Comparison of ENCODE assay signal across 16 mouse cellular contexts in genomic region chr6:83599636-83600174, GRCm38 (mm10). TPM values are rescaled to one million over a fixed set of nuclear protein-coding genes. Genes with fewer than 3 reads are reported as not detected.
A peak's percentile ranks its signal among the peaks of the same experiment; 100 is the strongest.
DNase-seq lines count a peak whose midpoint lies in the region; ATAC-seq and TF ChIP-seq lines count a peak whose summit lies in the region.
"Had no signal": no experiment of that assay in that cellular context is flagged by ENCODE, and none has a peak within 500 bp of the region (broad histone marks: within the 10 kb centered on the region; RNA-seq: fewer than 3 reads in every experiment).

No protein-coding gene starts in this region.

- no peaks in the 10 kb centered on the region for H3K36me3 ChIP-seq in heart, embryonic 14.5 days (ENCODE audit: control insufficient read depth, insufficient read depth, low read length)
- H3K36me3 ChIP-seq in midbrain, embryonic 14.5 days (ENCODE audit: control insufficient read depth, insufficient read depth, low read length) = no peaks in the 10 kb centered on the region

- no peak for TF ChIP-seq CTCF in layer of hippocampus, adult 2 months (conservative IDR thresholded peaks at IDR 0.05)
- TF ChIP-seq CTCF in cortical plate, adult 2 months (IDR thresholded peaks at IDR 0.05; ENCODE audit: extremely low read depth, insufficient read depth, low read length) = no peak

- no peak overlapping the region for H3K4me3 ChIP-seq in layer of hippocampus, adult 2 months
- H3K4me3 ChIP-seq in cortical plate, adult 2 months (ENCODE audit: insufficient read depth, low read length) = no peak overlapping the region
- H3K4me3 ChIP-seq in heart, embryonic 14.5 days (ENCODE audit: control insufficient read depth in 1 of 2, insufficient read depth in 1 of 2, low read depth in 1 of 2, low read length in 2 of 2) = no peak overlapping the region
- no peak overlapping the region for H3K4me3 ChIP-seq in midbrain, embryonic 14.5 days (replicated peaks; ENCODE audit: low read depth, low read length)

- TF ChIP-seq POLR2A in cortical plate, adult 2 months (IDR thresholded peaks at IDR 0.05; ENCODE audit: extremely low read depth, insufficient read depth, low read length) = no peak

- no peak overlapping the region for H3K9ac ChIP-seq in heart, embryonic 14.5 days (ENCODE audit: low read length)
- H3K9ac ChIP-seq in midbrain, embryonic 14.5 days (replicated peaks; ENCODE audit: low read length) = no peak overlapping the region

- no peak for ATAC-seq in heart, embryonic 14.5 days (ENCODE audit: insufficient number of reproducible peaks, insufficient read depth, low FRiP score, low read depth)
- no peak for ATAC-seq in midbrain, embryonic 14.5 days (ENCODE audit: low FRiP score, low TSS enrichment)

- no peak for DNase-seq in layer of hippocampus, adult 2 months (ENCODE audit: low spot score in 2 of 2)
- DNase-seq in layer of hippocampus, adult 9-10 months (ENCODE audit: low spot score) = no peak
- no peak for DNase-seq in midbrain, embryonic 14.5 days
- DNase-seq in retina, embryonic 14.5 days (ENCODE audit: low spot score) = no peak
- no peak for DNase-seq in right cerebral cortex, adult 2 months (ENCODE audit: low spot score in 2 of 2)
- DNase-seq: cerebellum, adult 18-20 months; gastrocnemius, postnatal 25 days; lung, postnatal 14 days; thymus, postnatal 25 days had no signal

- H3K4me1 ChIP-seq in cortical plate, adult 2 months (ENCODE audit: control insufficient read depth, insufficient read depth, low read length) = no peaks in the 10 kb centered on the region
- peaks cover 10 to 14% of the 10 kb centered on the region in 2 experiments for H3K4me1 ChIP-seq in heart, embryonic 14.5 days (ENCODE audit: control insufficient read depth in 2 of 2, insufficient read depth in 2 of 2, low read length in 2 of 2)
- H3K4me1 ChIP-seq in midbrain, embryonic 14.5 days (ENCODE audit: control insufficient read depth, insufficient read depth, low read length) = no peaks in the 10 kb centered on the region

- H3K9me3 ChIP-seq in heart, embryonic 14.5 days (ENCODE audit: control insufficient read depth, low read length) = no peaks in the 10 kb centered on the region
- H3K9me3 ChIP-seq in midbrain, embryonic 14.5 days (ENCODE audit: control insufficient read depth, low read length) = no peaks in the 10 kb centered on the region

- H3K27me3 ChIP-seq in heart, embryonic 14.5 days (ENCODE audit: control insufficient read depth, insufficient read depth, low read length) = no peaks in the 10 kb centered on the region
- no peaks in the 10 kb centered on the region for H3K27me3 ChIP-seq in midbrain, embryonic 14.5 days (ENCODE audit: control insufficient read depth, insufficient read depth, low read length)

- 18% methylated on average over 6 of the region's 6 CpGs for WGBS in heart, embryonic 14.5 days
- 85% methylated on average over 6 of the region's 6 CpGs for WGBS in midbrain, embryonic 14.5 days

- peak overlapping the region; percentile 68 for H3K4me2 ChIP-seq in heart, embryonic 14.5 days (ENCODE audit: low read length)
- peak overlapping the region; percentile 65; the same call in 1 of the 2 replicates for H3K4me2 ChIP-seq in midbrain, embryonic 14.5 days (ENCODE audit: low read length)

- H3K27ac ChIP-seq in layer of hippocampus, adult 2 months = peak overlapping the region; percentile 1; the same call in 1 of the 2 replicates
- peak overlapping the region; percentile 1; the same call in 1 of the 2 replicates for H3K27ac ChIP-seq in cortical plate, adult 2 months (ENCODE audit: insufficient read depth, low read length)
- peak overlapping the region in 1 of 2 experiments; percentile 47; a peak in 1 of 4 replicates for H3K27ac ChIP-seq in heart, embryonic 14.5 days (replicated peaks in 1 of 2; ENCODE audit: control insufficient read depth in 1 of 2, insufficient read depth in 1 of 2, low read depth in 2 of 2, low read length in 2 of 2)
- H3K27ac ChIP-seq in midbrain, embryonic 14.5 days (replicated peaks; ENCODE audit: low read depth, low read length) = no peak overlapping the region
- H3K27ac ChIP-seq: kidney, postnatal 0 days had no signal

RNA-seq across cellular contexts. Expression of gene Stambp, which starts 27.2 kb away (rescaled TPM):
- 10 to 100 TPM; 33.0 to 35.5 TPM for total RNA-seq in layer of hippocampus, adult 2 months (2021)
- 36.4 and 37.4 TPM in 2 replicates for polyA plus RNA-seq in cortical plate, adult 2 months (2012; rRNA removed)
- polyA plus RNA-seq in heart, embryonic 14.5 days (2014; fragmentation: Nextera tagmentation; extraction: Ambion mirVana) = 27.7 TPM in 2 replicates
- polyA plus RNA-seq in midbrain, embryonic 14.5 days (2014; fragmentation: Nextera tagmentation; extraction: Ambion mirVana) = 63.6 and 64.4 TPM in 2 replicates

RNA-seq across cellular contexts. Expression of gene Clec4f, which starts 56.3 kb away (rescaled TPM):
- not detected for total RNA-seq in layer of hippocampus, adult 2 months (2021)
- not detected in 2 replicates for polyA plus RNA-seq in cortical plate, adult 2 months (2012; rRNA removed)
- polyA plus RNA-seq in heart, embryonic 14.5 days (2014; fragmentation: Nextera tagmentation; extraction: Ambion mirVana) = 0.46 and 0.70 TPM in 2 replicates
- polyA plus RNA-seq in midbrain, embryonic 14.5 days (2014; fragmentation: Nextera tagmentation; extraction: Ambion mirVana) = 0.25 TPM in 1 of 2 replicates, not detected in the other
- total RNA-seq: adrenal gland, adult 18-20 months; gastrocnemius, postnatal 25 days; neutrophil, adult 5-6 weeks had no signal
- polyA plus RNA-seq: embryonic facial prominence, embryonic 14.5 days; kidney, postnatal 0 days; spleen, adult 2 months had no signal
